Mouse (Mus musculus) liver, postnatal 0 days (tissue): ENCODE measurements at regions not wholly inside any gene's neighbourhood (a gene's known extent, or its start where the extent isn't known, plus 50 kb on each side); places are given as distances from the start of the nearest gene placed in this dataset.

Source experiments
- ATAC-seq: fragments of 200-750 bp; cut with Nextera tagmentation; 2 replicates; pipeline ENCODE4 v1.8.0; 2017; ENCODE audit warnings: mild to moderate bottlenecking, moderate library complexity
- DNase-seq: peaks from one replicate; pipeline ENCODE4 v3.0.0-alpha.2; 2016
- H3K27ac ChIP-seq: fragments of 300-500 bp; sonication (generic); 2 replicates; pipeline ENCODE4 v1.5.1; 2014; ENCODE audit warnings: antibody characterized with exemption, moderate library complexity, mild to moderate bottlenecking, low read depth
- H3K27me3 ChIP-seq: fragments of 300-500 bp; sonication (generic); 2 replicates; pipeline ENCODE4 v1.6.1; 2014; ENCODE audit warnings: low read length, control low read depth, mixed read lengths; ENCODE audit not compliant: insufficient read depth
- H3K36me3 ChIP-seq: fragments of 300-500 bp; sonication (generic); replicated peaks from 2 replicates; pipeline ENCODE4 v1.6.1; 2014; ENCODE audit warnings: mild to moderate bottlenecking, control low read depth, low read length, moderate library complexity, mixed read lengths; ENCODE audit not compliant: insufficient read depth
- H3K4me1 ChIP-seq: fragments of 300-500 bp; sonication (generic); 2 replicates; pipeline ENCODE4 v1.6.1; 2014; ENCODE audit warnings: antibody characterized with exemption, mild to moderate bottlenecking, control low read depth; ENCODE audit not compliant: insufficient read depth
- H3K4me2 ChIP-seq: fragments of 300-500 bp; sonication (generic); 2 replicates; pipeline ENCODE4 v1.6.1; 2014; ENCODE audit warnings: low read depth, mild to moderate bottlenecking, low read length, moderate library complexity, mixed read lengths
- H3K4me3 ChIP-seq: fragments of 300-500 bp; sonication (generic); 2 replicates; pipeline ENCODE4 v1.5.1; 2014; ENCODE audit warnings: low read depth, low read length
- H3K9ac ChIP-seq: fragments of 300-500 bp; sonication (generic); replicated peaks from 2 replicates; pipeline ENCODE4 v1.6.1; 2014; ENCODE audit warnings: mild to moderate bottlenecking, moderate library complexity
- H3K9me3 ChIP-seq: fragments of 300-500 bp; sonication (generic); 2 replicates; pipeline ENCODE4 v1.6.1; 2016; ENCODE audit warnings: mild to moderate bottlenecking, control low read depth, low read length, mixed read lengths
- CTCF ChIP-seq: sonication (generic); IDR thresholded peaks from 2 replicates; pipeline ENCODE4 v1.5.1; 2016; ENCODE audit warnings: antibody characterized with exemption, low read depth
- EP300 ChIP-seq: IDR thresholded peaks from 2 replicates; pipeline ENCODE4 v1.6.1; 2016; ENCODE audit warnings: antibody characterized with exemption, low read depth, mild to moderate bottlenecking
- WGBS: fragments of 180-500 bp; shearing (Covaris S2); extraction: QIAGEN DNeasy Blood & Tissue Kit; methylation state at CpG from one replicate; pipeline ENCODE4 v1.1.7; 2014; ENCODE audit not compliant: insufficient replicate concordance; 5-methylcytosine and 5-hydroxymethylcytosine counted together

DNA sequence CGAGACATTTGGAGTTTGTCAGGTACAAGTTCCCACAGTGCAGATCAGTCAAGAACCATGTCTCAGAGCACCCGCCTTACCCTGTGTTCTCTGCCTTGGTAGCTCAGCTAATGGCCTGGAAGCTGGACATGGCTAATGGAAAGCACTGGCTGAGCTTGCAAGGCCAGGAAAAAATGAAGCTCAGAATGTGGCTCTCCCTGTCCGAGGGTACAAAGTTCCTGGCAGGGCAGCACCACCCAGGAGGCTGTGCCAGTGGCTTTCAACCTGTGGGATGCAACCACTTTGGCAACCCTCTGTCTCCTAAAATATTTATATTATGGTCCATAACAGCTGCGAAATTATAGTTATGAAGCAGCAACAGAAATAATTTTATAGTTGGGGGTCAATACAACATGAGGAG is 354.6 kb upstream of the Arid1b start:
- no peaks in the 10 kb centered on the region for H3K9me3 ChIP-seq
- H3K9ac ChIP-seq: no peak overlapping the region
- no peak overlapping the region for H3K4me3 ChIP-seq
- no peak for DNase-seq
- no peaks in the 10 kb centered on the region for H3K4me1 ChIP-seq
- 70% methylated on average over 4 of the region's 4 CpGs for WGBS
- H3K36me3 ChIP-seq: no peaks in the 10 kb centered on the region
- no peak for ATAC-seq
- no peaks in the 10 kb centered on the region for H3K27me3 ChIP-seq
- H3K4me2 ChIP-seq: no peak overlapping the region
- no peak for TF ChIP-seq EP300
- TF ChIP-seq CTCF: no peak
- no peak overlapping the region for H3K27ac ChIP-seq

DNA sequence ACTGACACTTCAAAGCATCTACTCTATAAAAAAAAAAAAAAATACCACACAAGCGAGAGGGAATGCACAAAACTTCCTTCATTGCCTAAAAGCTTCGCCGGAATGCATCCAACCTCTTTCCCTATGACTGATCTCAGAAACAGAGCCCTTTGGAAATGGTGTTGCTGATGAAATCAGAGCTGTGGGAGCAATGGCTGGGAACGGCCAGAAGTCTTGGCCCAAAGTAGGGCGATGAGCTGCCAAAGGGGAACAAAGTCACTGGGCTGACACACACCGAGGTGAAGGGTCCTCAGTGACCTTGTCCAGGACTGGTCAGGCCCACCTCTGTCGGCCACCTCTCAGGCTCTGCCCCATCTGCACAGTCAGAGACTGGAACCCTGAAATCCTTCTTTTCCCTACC is 353.6 kb upstream of the Arid1b start:
- Histone ChIP-seq H3K4me1 (no peaks in the 10 kb centered on the region), H3K27me3 (no peaks in the 10 kb centered on the region), H3K27ac (no peak overlapping the region), H3K9me3 (no peaks in the 10 kb centered on the region), H3K4me3 (no peak overlapping the region), H3K4me2 (no peak overlapping the region), H3K9ac (no peak overlapping the region), H3K36me3 (no peaks in the 10 kb centered on the region)
- 75% methylated on average over 7 of the region's 7 CpGs for WGBS
- no peak for ATAC-seq
- no peak for TF ChIP-seq EP300
- DNase-seq: no peak

DNA sequence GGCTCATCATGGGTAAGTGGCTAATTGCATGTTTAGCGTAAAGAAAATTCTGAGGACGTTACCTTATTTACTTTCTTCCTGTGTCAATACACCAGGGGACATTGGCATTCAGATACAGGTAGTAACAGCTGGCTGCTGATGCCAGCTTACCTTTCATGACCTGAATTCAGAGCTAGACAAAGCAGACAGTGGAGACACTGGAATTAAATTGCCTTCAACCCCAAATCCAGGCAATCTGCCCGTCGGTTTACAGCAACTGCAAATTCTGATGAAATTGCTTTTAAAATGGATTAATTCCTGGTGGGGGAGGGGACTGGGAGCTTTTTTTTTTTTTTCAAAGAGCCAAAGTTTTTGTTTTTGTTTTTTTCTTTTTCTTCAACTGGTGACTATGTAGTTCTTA is 353.0 kb upstream of the Arid1b start:
- no peak overlapping the region for H3K4me3 ChIP-seq
- H3K27ac ChIP-seq: no peak overlapping the region
- no peaks in the 10 kb centered on the region for H3K4me1 ChIP-seq
- H3K36me3 ChIP-seq: no peaks in the 10 kb centered on the region
- WGBS: 64% methylated on average over 4 of the region's 4 CpGs
- no peaks in the 10 kb centered on the region for H3K27me3 ChIP-seq
- no peak for TF ChIP-seq EP300
- TF ChIP-seq CTCF: no peak
- no peaks in the 10 kb centered on the region for H3K9me3 ChIP-seq
- H3K9ac ChIP-seq: no peak overlapping the region
- no peak for ATAC-seq
- DNase-seq: no peak
- H3K4me2 ChIP-seq: no peak overlapping the region

DNA sequence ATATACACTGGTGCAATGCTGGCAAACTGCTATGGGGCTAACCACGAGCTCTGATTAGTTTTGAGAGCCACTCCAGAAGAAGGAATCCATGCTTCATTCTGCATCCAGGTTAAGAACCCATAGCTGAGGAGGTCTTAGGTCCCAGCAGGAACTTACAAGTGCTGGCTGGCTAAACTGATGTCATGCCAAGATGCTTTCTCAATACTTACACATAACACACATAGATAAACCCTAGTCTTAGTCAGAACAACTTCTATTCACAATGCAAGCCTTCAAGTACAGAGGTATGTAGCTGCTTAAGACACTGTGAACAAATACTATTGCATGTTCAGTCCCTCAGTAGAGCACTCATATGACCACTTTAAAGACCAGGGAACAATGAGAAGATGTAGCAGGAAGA is 352.1 kb upstream of the Arid1b start:
- DNase-seq: no peak

DNA sequence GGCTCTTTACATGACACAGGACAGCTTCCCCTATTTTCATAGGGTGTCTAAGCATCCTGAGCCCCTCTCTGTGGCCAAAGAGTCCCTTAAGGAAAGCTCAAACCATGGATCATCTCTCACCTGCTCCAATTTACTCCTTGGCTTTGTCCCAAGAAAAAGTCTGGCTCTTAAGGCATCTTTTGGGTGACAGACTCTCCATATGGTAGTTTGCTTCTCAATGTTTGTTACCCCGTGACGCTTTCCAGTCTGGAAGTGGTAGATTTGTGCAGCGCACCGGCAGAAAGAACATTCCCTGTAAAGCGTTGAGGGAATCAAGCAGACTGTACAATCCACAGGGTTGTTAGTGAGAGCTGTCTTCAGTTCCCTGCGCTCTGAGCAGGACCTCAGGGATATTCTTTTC is 350.8 kb upstream of the Arid1b start:
- no peak overlapping the region for H3K4me2 ChIP-seq
- H3K4me3 ChIP-seq: no peak overlapping the region
- no peaks in the 10 kb centered on the region for H3K9me3 ChIP-seq
- no peak for TF ChIP-seq CTCF
- no peak for TF ChIP-seq EP300
- H3K27ac ChIP-seq: no peak overlapping the region
- H3K9ac ChIP-seq: no peak overlapping the region
- WGBS: 84% methylated on average over 6 of the region's 6 CpGs
- H3K27me3 ChIP-seq: no peaks in the 10 kb centered on the region
- DNase-seq (no peak), ATAC-seq (no peak)
- H3K36me3 ChIP-seq: no peaks in the 10 kb centered on the region
- H3K4me1 ChIP-seq: no peaks in the 10 kb centered on the region

More for the DNA sequence above, 352.1 kb upstream of the Arid1b start:
- Histone ChIP-seq H3K4me3 (no peak overlapping the region), H3K27me3 (no peaks in the 10 kb centered on the region), H3K27ac (no peak overlapping the region), H3K36me3 (no peaks in the 10 kb centered on the region), H3K4me2 (no peak overlapping the region), H3K9me3 (no peaks in the 10 kb centered on the region), H3K9ac (no peak overlapping the region), H3K4me1 (no peaks in the 10 kb centered on the region)
- no peak for ATAC-seq
- no peak for TF ChIP-seq CTCF
- no peak for TF ChIP-seq EP300
- 56% methylated on average over 1 of the region's 1 CpGs for WGBS

DNA sequence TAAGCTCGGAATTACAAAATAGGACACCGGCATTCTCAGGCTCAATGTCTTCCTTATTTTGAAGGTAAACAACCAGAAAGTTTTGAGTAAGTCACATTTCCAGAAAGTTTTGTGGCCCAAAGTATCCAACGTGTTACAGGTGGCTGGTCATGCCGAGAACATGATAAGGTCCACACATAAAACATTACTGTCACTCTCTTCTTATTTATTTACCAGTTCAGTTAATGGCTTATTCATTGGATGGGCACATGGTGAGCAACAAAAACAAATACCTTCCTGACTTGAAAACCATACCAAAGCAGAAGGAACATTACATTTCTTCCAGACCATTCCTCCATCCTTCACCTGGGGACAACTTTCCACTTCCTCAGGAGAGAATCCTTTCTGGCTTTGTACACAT is 345.5 kb upstream of the Arid1b start:
- Histone ChIP-seq H3K27ac (no peak overlapping the region), H3K9ac (no peak overlapping the region), H3K9me3 (no peaks in the 10 kb centered on the region), H3K36me3 (no peaks in the 10 kb centered on the region), H3K4me2 (no peak overlapping the region), H3K27me3 (no peaks in the 10 kb centered on the region), H3K4me3 (no peak overlapping the region), H3K4me1 (no peaks in the 10 kb centered on the region)
- DNase-seq (no peak), ATAC-seq (no peak)
- 81% methylated on average over 4 of the region's 4 CpGs for WGBS
- TF ChIP-seq EP300 (no peak), CTCF (no peak)

DNA sequence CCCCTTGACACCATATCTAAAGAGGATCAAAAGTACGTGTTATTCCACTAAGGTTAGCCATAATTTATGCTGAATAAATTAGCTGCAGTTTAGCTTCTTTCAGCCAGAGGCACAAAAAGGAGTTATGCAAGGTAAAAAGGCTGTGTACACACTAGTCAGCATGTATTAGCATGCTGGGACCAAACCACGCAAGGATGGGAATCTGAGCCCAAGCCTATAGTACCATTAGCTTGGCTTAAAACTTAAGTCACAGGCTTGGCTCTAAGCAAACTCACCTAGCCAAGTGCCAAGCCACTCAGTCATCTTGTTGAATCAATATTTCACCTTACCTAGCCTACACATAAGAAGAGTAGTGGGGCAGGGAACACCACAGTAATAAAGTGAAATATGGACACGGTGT is 339.9 kb upstream of the Arid1b start:
- Histone ChIP-seq H3K4me1 (no peaks in the 10 kb centered on the region), H3K4me2 (no peak overlapping the region), H3K4me3 (no peak overlapping the region), H3K27me3 (no peaks in the 10 kb centered on the region), H3K27ac (no peak overlapping the region), H3K9me3 (no peaks in the 10 kb centered on the region), H3K9ac (no peak overlapping the region), H3K36me3 (no peaks in the 10 kb centered on the region)
- TF ChIP-seq CTCF (no peak), EP300 (no peak)
- WGBS: 80% methylated on average over 3 of the region's 3 CpGs
- DNase-seq (no peak), ATAC-seq (no peak)
